Mouse (Mus musculus) embryo, embryonic 11.5 days (tissue): ENCODE measurements at regions not wholly inside any gene's neighbourhood (a gene's known extent, or its start where the extent isn't known, plus 50 kb on each side); places are given as distances from the start of the nearest gene placed in this dataset.

ENCODE experiments used
- DNase-seq: peaks from one replicate; pipeline ENCODE4 v3.0.0-alpha.2; 2012; ENCODE audit warnings: low read depth, low spot score

- no peak for DNase-seq
Observed at GRCm38 (mm10) chr2:30676450-30676832, 81.6 kb downstream of the Cstad start.

- DNase-seq = no peak
Observed at GRCm38 (mm10) chr2:30675839-30676238, 81.0 kb downstream of the Cstad start.

GRCm38 (mm10) chr2:30670836-30671586 is 76.2 kb downstream of the Cstad start:
- no peak for DNase-seq

- DNase-seq = no peak
Observed at GRCm38 (mm10) chr2:30667468-30667867, 72.6 kb downstream of the Cstad start.

GRCm38 (mm10) chr2:30661147-30661546 is 66.3 kb downstream of the Cstad start:
- no peak for DNase-seq

GRCm38 (mm10) chr2:30660613-30660991 is 65.8 kb downstream of the Cstad start:
- peak; percentile 61 for DNase-seq

- DNase-seq = no peak
Observed at GRCm38 (mm10) chr2:30659836-30660612, 65.2 kb downstream of the Cstad start.

- no peak for DNase-seq
Observed at GRCm38 (mm10) chr2:30658844-30659555, 64.2 kb downstream of the Cstad start.
